Mouse (Mus musculus) cortical plate, adult 2 months (tissue): ENCODE measurements around the gene Gm21704. TPM values are rescaled to one million over a fixed set of nuclear protein-coding genes. Genes with fewer than 3 reads are reported as not detected.
"Not testable (repeated sequence)": the region's sequence is repeated elsewhere in the genome, so short reads cannot be mapped to it uniquely, and the experiment has no call there.

Source experiments
- H3K27ac ChIP-seq: fragments of 200-500 bp; 2 replicates; pipeline ENCODE4 v1.5.1; 2012; ENCODE audit warnings: low read length, control low read depth, inconsistent platforms; ENCODE audit not compliant: insufficient read depth
- H3K4me1 ChIP-seq: fragments of 200-500 bp; 2 replicates; pipeline ENCODE4 v1.6.1; 2011; ENCODE audit warnings: low read length; ENCODE audit not compliant: control insufficient read depth, insufficient read depth
- H3K4me3 ChIP-seq: fragments of 200-500 bp; 2 replicates; pipeline ENCODE4 v1.5.1; 2011; ENCODE audit warnings: mild to moderate bottlenecking, low read length, control low read depth; ENCODE audit not compliant: insufficient read depth
- polyA plus RNA-seq: library from polyadenylated mRNA; depleted of rRNA; stranded (reverse); fragments of >200 nt; gene quantifications from 2 replicates; pipeline ENCODE4 v1.2.3, GENCODE M21; 2012; rRNA removed

The Gm21704 gene
- not detected in 2 replicates for polyA plus RNA-seq

- not testable (repeated sequence) for H3K4me3 ChIP-seq, H3K27ac ChIP-seq, H3K4me1 ChIP-seq
These were observed at the start of gene Gm21704, which contains the start of gene Gm21708 for GRCm38 (mm10) chrY:3410067-3410466. Gene Gm21704, minus strand, starts transcription at chrY:3410167. Gene Gm21708, minus strand, starts transcription at chrY:3410167.

DNA sequence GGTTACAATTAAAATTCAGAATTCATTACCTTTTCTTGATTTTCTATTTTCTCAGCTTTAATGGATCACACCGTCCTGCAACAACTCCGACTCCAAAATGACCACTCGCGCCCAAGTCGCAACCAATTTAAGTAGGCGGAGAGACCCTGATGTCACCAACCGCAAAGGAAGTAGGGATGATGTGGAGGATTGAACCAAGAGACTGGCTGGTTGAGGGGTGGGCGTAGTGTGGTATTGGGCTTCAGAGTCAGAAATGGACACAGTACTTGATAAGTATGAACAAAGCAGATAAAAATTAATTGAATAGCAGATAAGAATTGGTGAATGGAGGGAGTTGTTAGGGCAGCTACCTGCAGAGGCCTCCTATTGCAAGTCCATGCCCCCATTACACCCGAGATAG, 64.7 kb downstream of the Gm21704 start, which contains the start of gene Gm21693:
Gene Gm21693, minus strand, starts transcription at position 101 of the 400 bp plus-strand sequence.
- not testable (repeated sequence) for H3K4me1 ChIP-seq, H3K27ac ChIP-seq, H3K4me3 ChIP-seq

GRCm38 (mm10) chrY:3340661-3341060, 69.3 kb downstream of the Gm21704 start:
- H3K4me1 ChIP-seq, H3K27ac ChIP-seq, H3K4me3 ChIP-seq: not testable (repeated sequence)

Other genes with a start within 250 kb of the Gm21704 start
- gene Gm21677, start 103.7 kb downstream of the Gm21704 start, polyA plus RNA-seq, result not detected in 2 replicates
- not detected in 2 replicates for gene Gm21693, start 64.8 kb downstream of the Gm21704 start, polyA plus RNA-seq
- not detected in 2 replicates for gene Gm21708, start within 50 bp of the Gm21704 start, polyA plus RNA-seq